Mouse (Mus musculus): ENCODE data around the gene Ccdc47.

GRCm38 (mm10) chr11:106180449-106180801 lies 35.7 kb downstream of the Ccdc47 start:
- TF ChIP-seq EP300 (IDR thresholded peaks at IDR 0.05; ENCODE audit: low read depth), result no peak
- TF ChIP-seq CTCF (IDR thresholded peaks at IDR 0.05; ENCODE audit: low read depth), result no peak

Data from heart, postnatal 0 days (tissue).